Mouse (Mus musculus) liver, postnatal 0 days (tissue): ENCODE measurements around the gene Mmachc. TPM values are rescaled to one million over a fixed set of nuclear protein-coding genes. Genes with fewer than 3 reads are reported as not detected.
A peak's percentile ranks its signal among the peaks of the same experiment; 100 is the strongest.

Source experiments
- ATAC-seq: fragments of 200-750 bp; cut with Nextera tagmentation; 2 replicates; pipeline ENCODE4 v1.8.0; 2017; ENCODE audit warnings: mild to moderate bottlenecking, moderate library complexity
- DNase-seq: peaks from one replicate; pipeline ENCODE4 v3.0.0-alpha.2; 2016
- H3K27ac ChIP-seq: fragments of 300-500 bp; sonication (generic); 2 replicates; pipeline ENCODE4 v1.5.1; 2014; ENCODE audit warnings: antibody characterized with exemption, moderate library complexity, mild to moderate bottlenecking, low read depth
- H3K27me3 ChIP-seq: fragments of 300-500 bp; sonication (generic); 2 replicates; pipeline ENCODE4 v1.6.1; 2014; ENCODE audit warnings: low read length, control low read depth, mixed read lengths; ENCODE audit not compliant: insufficient read depth
- H3K36me3 ChIP-seq: fragments of 300-500 bp; sonication (generic); replicated peaks from 2 replicates; pipeline ENCODE4 v1.6.1; 2014; ENCODE audit warnings: mild to moderate bottlenecking, control low read depth, low read length, moderate library complexity, mixed read lengths; ENCODE audit not compliant: insufficient read depth
- H3K4me1 ChIP-seq: fragments of 300-500 bp; sonication (generic); 2 replicates; pipeline ENCODE4 v1.6.1; 2014; ENCODE audit warnings: antibody characterized with exemption, mild to moderate bottlenecking, control low read depth; ENCODE audit not compliant: insufficient read depth
- H3K4me2 ChIP-seq: fragments of 300-500 bp; sonication (generic); 2 replicates; pipeline ENCODE4 v1.6.1; 2014; ENCODE audit warnings: low read depth, mild to moderate bottlenecking, low read length, moderate library complexity, mixed read lengths
- H3K4me3 ChIP-seq: fragments of 300-500 bp; sonication (generic); 2 replicates; pipeline ENCODE4 v1.5.1; 2014; ENCODE audit warnings: low read depth, low read length
- H3K9ac ChIP-seq: fragments of 300-500 bp; sonication (generic); replicated peaks from 2 replicates; pipeline ENCODE4 v1.6.1; 2014; ENCODE audit warnings: mild to moderate bottlenecking, moderate library complexity
- H3K9me3 ChIP-seq: fragments of 300-500 bp; sonication (generic); 2 replicates; pipeline ENCODE4 v1.6.1; 2016; ENCODE audit warnings: mild to moderate bottlenecking, control low read depth, low read length, mixed read lengths
- CTCF ChIP-seq: sonication (generic); IDR thresholded peaks from 2 replicates; pipeline ENCODE4 v1.5.1; 2016; ENCODE audit warnings: antibody characterized with exemption, low read depth
- EP300 ChIP-seq: IDR thresholded peaks from 2 replicates; pipeline ENCODE4 v1.6.1; 2016; ENCODE audit warnings: antibody characterized with exemption, low read depth, mild to moderate bottlenecking
- WGBS: fragments of 180-500 bp; shearing (Covaris S2); extraction: QIAGEN DNeasy Blood & Tissue Kit; methylation state at CpG from one replicate; pipeline ENCODE4 v1.1.7; 2014; ENCODE audit not compliant: insufficient replicate concordance; 5-methylcytosine and 5-hydroxymethylcytosine counted together
- polyA plus RNA-seq: library from polyadenylated mRNA; unstranded; fragments of >200 nt; fragmentation: Nextera tagmentation; extraction: Ambion mirVana; gene quantifications from 2 replicates; pipeline ENCODE4 v1.2.1, GENCODE M21; 2015

Mmachc gene
- polyA plus RNA-seq, 1 experiment from 2014 or later: 10.8 TPM

- DNase-seq (no peak), ATAC-seq (no peak)
- TF ChIP-seq EP300: no peak
- TF ChIP-seq CTCF: no peak
Observed at GRCm38 (mm10) chr4:116729532-116729931, 21.3 kb upstream of the Mmachc start.

GRCm38 (mm10) chr4:116727401-116727800 is 19.2 kb upstream of the Mmachc start:
- Histone ChIP-seq H3K4me3 (no peak overlapping the region), H3K4me1 (peaks cover 10% of the 10 kb centered on the region), H3K27ac (peak overlapping the region; percentile 51; the same call in 1 of the 2 replicates), H3K9ac (no peak overlapping the region), H3K4me2 (peak overlapping the region; percentile 40; the same call in 1 of the 2 replicates), H3K9me3 (no peaks in the 10 kb centered on the region), H3K27me3 (no peaks in the 10 kb centered on the region), H3K36me3 (no peaks in the 10 kb centered on the region)
- WGBS: 60% methylated on average over 3 of the region's 3 CpGs
- ATAC-seq: peak; percentile 57; the same call in 1 of the 2 replicates
- TF ChIP-seq CTCF: no peak
- TF ChIP-seq EP300: no peak
- no peak for DNase-seq

More at GRCm38 (mm10) chr4:116729532-116729931, 21.3 kb upstream of the Mmachc start:
- Histone ChIP-seq H3K27me3 (no peaks in the 10 kb centered on the region), H3K4me2 (no peak overlapping the region), H3K36me3 (no peaks in the 10 kb centered on the region), H3K9ac (no peak overlapping the region), H3K27ac (no peak overlapping the region), H3K4me1 (peaks cover 2% of the 10 kb centered on the region), H3K4me3 (no peak overlapping the region), H3K9me3 (no peaks in the 10 kb centered on the region)
- WGBS: 79% methylated on average over 3 of the region's 3 CpGs

GRCm38 (mm10) chr4:116725444-116725843 is 17.2 kb upstream of the Mmachc start:
- DNase-seq (no peak), ATAC-seq (no peak)
- peaks cover 18% of the 10 kb centered on the region for H3K4me1 ChIP-seq
- H3K27ac ChIP-seq: no peak overlapping the region
- H3K9ac ChIP-seq: no peak overlapping the region
- 75% methylated on average over 5 of the region's 5 CpGs for WGBS
- no peak overlapping the region for H3K4me2 ChIP-seq
- no peaks in the 10 kb centered on the region for H3K9me3 ChIP-seq
- H3K36me3 ChIP-seq: no peaks in the 10 kb centered on the region
- H3K4me3 ChIP-seq: no peak overlapping the region
- TF ChIP-seq EP300: no peak
- no peak for TF ChIP-seq CTCF
- no peaks in the 10 kb centered on the region for H3K27me3 ChIP-seq

- Histone ChIP-seq H3K27me3 (no peaks in the 10 kb centered on the region), H3K9me3 (no peaks in the 10 kb centered on the region), H3K4me3 (peak overlapping the region; percentile 91), H3K4me2 (peak overlapping the region; percentile 96), H3K9ac (peak overlapping the region; percentile 91; the same call in 1 of the 2 replicates), H3K27ac (0 out of 2 replicates have a peak overlapping the region, but pooled peaks have one; percentile 19), H3K36me3 (no peaks in the 10 kb centered on the region), H3K4me1 (peaks cover 23% of the 10 kb centered on the region)
- no peak for TF ChIP-seq EP300
- TF ChIP-seq CTCF: no peak
- DNase-seq (no peak), ATAC-seq (no peak)
- WGBS: 51% methylated on average over 7 of the region's 7 CpGs
Observed at GRCm38 (mm10) chr4:116722230-116722629, 14.0 kb upstream of the Mmachc start.

DNA sequence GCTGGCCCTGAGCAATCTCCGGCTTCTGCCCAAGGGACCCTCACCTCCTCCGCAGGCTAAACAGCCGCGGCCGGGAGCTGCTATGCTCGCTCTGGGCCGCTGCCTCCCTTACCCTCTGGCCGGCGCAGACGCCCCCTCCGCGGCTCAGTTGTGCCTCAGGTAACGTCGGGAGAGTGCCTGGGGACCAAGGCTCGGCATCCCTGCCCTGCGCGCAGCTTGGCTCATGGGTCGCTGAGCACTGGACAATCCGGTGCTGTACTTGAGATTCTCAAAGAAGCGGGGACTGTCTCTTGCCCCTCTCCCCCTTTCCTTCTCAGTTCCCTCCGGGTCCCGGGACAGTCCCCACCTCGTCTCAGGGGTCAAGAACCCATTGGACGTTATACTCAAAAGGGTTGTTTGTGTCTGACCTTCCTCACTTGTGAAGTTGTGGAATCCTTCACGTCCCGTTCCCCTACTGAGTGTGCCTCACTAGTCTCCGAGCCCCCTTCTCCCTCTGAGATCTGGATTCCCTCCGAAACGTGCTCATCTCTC is 13.0 kb upstream of the Mmachc start:
- under 1% methylated on average over 29 of the region's 29 CpGs for WGBS
- no peaks in the 10 kb centered on the region; the same call in 1 of the 2 replicates for H3K36me3 ChIP-seq
- peak overlapping the region; percentile 96 for H3K4me2 ChIP-seq
- peak overlapping the region; percentile 96 for H3K27ac ChIP-seq
- TF ChIP-seq EP300: no peak
- TF ChIP-seq CTCF: no peak
- DNase-seq (no peak), ATAC-seq (peak; percentile 49)
- H3K4me1 ChIP-seq: peaks cover 21% of the 10 kb centered on the region
- H3K9me3 ChIP-seq: no peaks in the 10 kb centered on the region
- peak overlapping the region; percentile 91 for H3K9ac ChIP-seq
- peak overlapping the region; percentile 91 for H3K4me3 ChIP-seq
- H3K27me3 ChIP-seq: no peaks in the 10 kb centered on the region

DNA sequence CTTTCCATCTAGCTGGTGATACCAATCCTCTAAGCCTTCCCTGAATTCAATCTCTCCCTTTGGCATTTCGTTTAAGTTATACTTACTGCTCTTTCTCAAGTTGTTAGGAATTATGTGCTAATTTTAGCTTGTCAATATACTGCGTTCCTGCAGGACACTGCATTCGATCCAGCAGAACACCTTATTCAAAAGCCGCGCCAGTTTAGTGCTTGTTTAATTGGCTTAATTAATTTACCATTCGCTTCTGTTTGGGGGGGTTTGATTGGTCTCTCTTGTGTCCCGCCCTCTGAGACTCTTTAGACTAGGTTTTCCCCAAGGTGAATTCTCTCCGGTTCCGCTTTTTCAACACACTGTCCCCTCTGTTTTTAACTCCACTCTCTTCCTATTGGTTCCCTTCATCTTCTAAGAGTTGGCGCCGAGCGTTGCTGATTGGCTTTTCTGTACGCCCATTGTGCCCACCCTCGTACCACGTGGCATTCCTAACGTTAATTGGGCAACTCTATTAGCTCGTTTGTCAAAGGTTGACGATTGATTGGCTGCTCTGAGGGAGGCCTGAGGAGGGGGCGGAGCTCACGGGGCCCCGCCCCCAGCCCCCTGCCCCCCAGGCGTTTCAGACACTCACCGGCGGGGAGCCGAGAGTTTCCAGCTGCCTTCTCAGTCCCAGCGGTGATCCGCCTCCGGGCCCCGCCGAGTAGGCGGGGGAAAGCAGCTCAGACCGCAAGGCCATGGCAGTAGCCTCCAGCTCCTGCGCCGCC is 12.3 kb upstream of the Mmachc start, which contains the start of gene Tesk2:
Gene Tesk2, plus strand, starts transcription at position 606 of the 755 bp plus-strand sequence.
- no peaks in the 10 kb centered on the region for H3K27me3 ChIP-seq
- ATAC-seq (peak; percentile 95), DNase-seq (peak; percentile 93)
- no peaks in the 10 kb centered on the region; the same call in 1 of the 2 replicates for H3K36me3 ChIP-seq
- peaks cover 21% of the 10 kb centered on the region for H3K4me1 ChIP-seq
- peak within 1 kb of the TSS; percentile 91 for H3K9ac ChIP-seq
- WGBS: under 1% methylated on average over 34 of the region's 34 CpGs
- no peak for TF ChIP-seq CTCF
- no peak for TF ChIP-seq EP300
- peak within 1 kb of the TSS; percentile 91 for H3K4me3 ChIP-seq
- H3K4me2 ChIP-seq: peak within 1 kb of the TSS; percentile 96
- peak within 1 kb of the TSS; percentile 96 for H3K27ac ChIP-seq
- H3K9me3 ChIP-seq: no peaks in the 10 kb centered on the region
